Mouse (Mus musculus) liver, embryonic 14.5 days (tissue): ENCODE data around the gene Adam12. TPM values are rescaled to one million over a fixed set of nuclear protein-coding genes. Genes with fewer than 3 reads are reported as not detected.

Experiments
- ATAC-seq: fragments of 200-750 bp; cut with Nextera tagmentation; 2 replicates; pipeline ENCODE4 v1.8.0; 2017; ENCODE audit warnings: moderate number of reproducible peaks, mild to moderate bottlenecking, moderate library complexity; ENCODE audit not compliant: insufficient read depth
- DNase-seq, 3 experiments: peaks; one replicate each; pipeline ENCODE4 v3.0.0-alpha.2; 2012 to 2013; ENCODE audit warnings: low read depth in 3 of 3, low spot score in 3 of 3
- H3K27ac ChIP-seq: fragments of 300-500 bp; sonication (generic); 2 replicates; pipeline ENCODE4 v1.5.1; 2014; ENCODE audit warnings: moderate library complexity, mild to moderate bottlenecking, control low read depth, inconsistent platforms
- H3K27me3 ChIP-seq: fragments of 300-500 bp; sonication (generic); 2 replicates; pipeline ENCODE4 v1.6.1; 2014; ENCODE audit warnings: mild to moderate bottlenecking, low read length, moderate library complexity; ENCODE audit not compliant: control insufficient read depth, insufficient read depth
- H3K36me3 ChIP-seq: fragments of 300-500 bp; sonication (generic); replicated peaks from 2 replicates; pipeline ENCODE4 v1.6.1; 2014; ENCODE audit warnings: low read depth; ENCODE audit not compliant: control insufficient read depth, insufficient read depth
- H3K4me1 ChIP-seq, 2 experiments: fragments of 200-500 bp in 1 of 2; fragments of 300-500 bp in 1 of 2; sonication (generic) in 1 of 2; replicated peaks; 2 replicates each; pipeline ENCODE4 v1.6.1; 2012 to 2014; ENCODE audit warnings: antibody characterized with exemption in 1 of 2, inconsistent platforms in 1 of 2, low read length in 1 of 2; ENCODE audit not compliant: control insufficient read depth in 2 of 2, insufficient read depth in 2 of 2
- H3K4me2 ChIP-seq: fragments of 300-500 bp; sonication (generic); 2 replicates; pipeline ENCODE4 v1.6.1; 2014; ENCODE audit warnings: low read depth, mild to moderate bottlenecking, control low read depth, moderate library complexity
- H3K4me3 ChIP-seq, 2 experiments: fragments of 200-500 bp in 1 of 2; fragments of 300-500 bp in 1 of 2; sonication (generic) in 1 of 2; 2 replicates each; pipeline ENCODE4 v1.5.1; 2012 to 2014; ENCODE audit warnings: low read depth in 2 of 2, low read length in 2 of 2, mild to moderate bottlenecking in 2 of 2, control low read depth in 1 of 2, inconsistent platforms in 1 of 2, moderate library complexity in 1 of 2; ENCODE audit not compliant: insufficient read depth in 1 of 2
- H3K9ac ChIP-seq: fragments of 300-500 bp; sonication (generic); replicated peaks from 2 replicates; pipeline ENCODE4 v1.6.1; 2014; ENCODE audit warnings: mild to moderate bottlenecking, control low read depth, moderate library complexity
- H3K9me3 ChIP-seq: fragments of 300-500 bp; sonication (generic); 2 replicates; pipeline ENCODE4 v1.6.1; 2016; ENCODE audit warnings: low read length, mixed read lengths; ENCODE audit not compliant: control insufficient read depth
- CTCF ChIP-seq: IDR thresholded peaks from 2 replicates; pipeline ENCODE4 v1.5.1; 2016; ENCODE audit warnings: antibody characterized with exemption, low read depth, control low read depth
- EP300 ChIP-seq: IDR thresholded peaks from 2 replicates; pipeline ENCODE4 v1.6.1; 2016; ENCODE audit warnings: antibody characterized with exemption, low read depth
- WGBS: fragments of 180-500 bp; shearing (Covaris S2); extraction: QIAGEN DNeasy Blood & Tissue Kit; methylation state at CpG from one replicate; pipeline ENCODE4 v1.1.7; 2014; ENCODE audit not compliant: insufficient replicate concordance; 5-methylcytosine and 5-hydroxymethylcytosine counted together
- polyA plus RNA-seq, 2 experiments: library from polyadenylated mRNA; depleted of rRNA in 1 of 2; stranded (reverse) in 1 of 2; unstranded in 1 of 2; fragments of >200 nt; fragmentation: Nextera tagmentation in 1 of 2; extraction: Ambion mirVana in 1 of 2; gene quantifications; 2 replicates each; pipeline versions ENCODE4 v1.2.1 to v1.2.3; 2012 to 2014

Gene Adam12
- polyA plus RNA-seq, 2 experiments, result 1.9 TPM

- no peak overlapping the region for H3K4me2 ChIP-seq
- no peak overlapping the region for H3K27ac ChIP-seq
- no peaks in the 10 kb centered on the region for H3K36me3 ChIP-seq
- H3K27me3 ChIP-seq, result no peaks in the 10 kb centered on the region
- WGBS, result 33% methylated on average over 6 of the region's 6 CpGs
- peaks cover 0 to 5% of the 10 kb centered on the region in 2 experiments; a peak in 2 of 4 replicates for H3K4me1 ChIP-seq
- H3K9ac ChIP-seq, result no peak overlapping the region
- no peak overlapping the region for H3K4me3 ChIP-seq
- no peak for ATAC-seq
- no peak for TF ChIP-seq EP300
- TF ChIP-seq CTCF, result no peak
- H3K9me3 ChIP-seq, result no peaks in the 10 kb centered on the region
- DNase-seq, result no peak
Measured at GRCm38 (mm10) chr7:134032959-134033366, 199.0 kb downstream of the Adam12 start.

- no peaks in the 10 kb centered on the region for H3K27me3 ChIP-seq
- no peak overlapping the region for H3K4me2 ChIP-seq
- H3K9me3 ChIP-seq, result no peaks in the 10 kb centered on the region
- DNase-seq, result no peak
- H3K36me3 ChIP-seq, result no peaks in the 10 kb centered on the region
- no peak for ATAC-seq
- no peak overlapping the region for H3K9ac ChIP-seq
- no peak overlapping the region for H3K27ac ChIP-seq
- peaks cover 0 to 5% of the 10 kb centered on the region in 2 experiments; a peak in 2 of 4 replicates for H3K4me1 ChIP-seq
- no peak overlapping the region for H3K4me3 ChIP-seq
- TF ChIP-seq EP300, result no peak
- no peak for TF ChIP-seq CTCF
- 73% methylated on average over 6 of the region's 6 CpGs for WGBS
Measured at GRCm38 (mm10) chr7:134031787-134032186, 200.2 kb downstream of the Adam12 start.

GRCm38 (mm10) chr7:134031256-134031655 lies 200.7 kb downstream of the Adam12 start:
- no peak overlapping the region for H3K27ac ChIP-seq
- TF ChIP-seq EP300 (no peak), CTCF (no peak)
- H3K4me1 ChIP-seq, result peaks cover 0 to 5% of the 10 kb centered on the region in 2 experiments; a peak in 2 of 4 replicates
- 51% methylated on average over 2 of the region's 2 CpGs for WGBS
- H3K4me2 ChIP-seq, result no peak overlapping the region
- H3K36me3 ChIP-seq, result no peaks in the 10 kb centered on the region
- no peaks in the 10 kb centered on the region for H3K9me3 ChIP-seq
- no peaks in the 10 kb centered on the region for H3K27me3 ChIP-seq
- DNase-seq (no peak), ATAC-seq (no peak)
- no peak overlapping the region for H3K4me3 ChIP-seq
- no peak overlapping the region for H3K9ac ChIP-seq

GRCm38 (mm10) chr7:134028281-134028830 lies 203.6 kb downstream of the Adam12 start:
- no peak overlapping the region for H3K4me3 ChIP-seq
- no peaks in the 10 kb centered on the region for H3K27me3 ChIP-seq
- no peak for ATAC-seq
- H3K9ac ChIP-seq, result no peak overlapping the region
- H3K4me2 ChIP-seq, result no peak overlapping the region
- H3K27ac ChIP-seq, result no peak overlapping the region
- TF ChIP-seq EP300, result no peak
- TF ChIP-seq CTCF, result no peak
- WGBS, result 46% methylated on average over 7 of the region's 7 CpGs
- no peaks in the 10 kb centered on the region for H3K9me3 ChIP-seq
- peaks cover 0 to 5% of the 10 kb centered on the region in 2 experiments; a peak in 2 of 4 replicates for H3K4me1 ChIP-seq
- no peaks in the 10 kb centered on the region for H3K36me3 ChIP-seq
- DNase-seq, result no peak

- 51% methylated on average over 5 of the region's 5 CpGs for WGBS
- Histone ChIP-seq H3K4me2 (no peak overlapping the region), H3K9ac (no peak overlapping the region), H3K9me3 (no peaks in the 10 kb centered on the region), H3K4me1 (peaks cover 0 to 4% of the 10 kb centered on the region in 2 experiments; a peak in 2 of 4 replicates), H3K27ac (no peak overlapping the region), H3K36me3 (no peaks in the 10 kb centered on the region), H3K27me3 (no peaks in the 10 kb centered on the region), H3K4me3 (no peak overlapping the region)
- DNase-seq (no peak), ATAC-seq (no peak)
- no peak for TF ChIP-seq CTCF
- TF ChIP-seq EP300, result no peak
Measured at GRCm38 (mm10) chr7:134027020-134027415, 204.9 kb downstream of the Adam12 start.
